In the genomic region with DNA sequence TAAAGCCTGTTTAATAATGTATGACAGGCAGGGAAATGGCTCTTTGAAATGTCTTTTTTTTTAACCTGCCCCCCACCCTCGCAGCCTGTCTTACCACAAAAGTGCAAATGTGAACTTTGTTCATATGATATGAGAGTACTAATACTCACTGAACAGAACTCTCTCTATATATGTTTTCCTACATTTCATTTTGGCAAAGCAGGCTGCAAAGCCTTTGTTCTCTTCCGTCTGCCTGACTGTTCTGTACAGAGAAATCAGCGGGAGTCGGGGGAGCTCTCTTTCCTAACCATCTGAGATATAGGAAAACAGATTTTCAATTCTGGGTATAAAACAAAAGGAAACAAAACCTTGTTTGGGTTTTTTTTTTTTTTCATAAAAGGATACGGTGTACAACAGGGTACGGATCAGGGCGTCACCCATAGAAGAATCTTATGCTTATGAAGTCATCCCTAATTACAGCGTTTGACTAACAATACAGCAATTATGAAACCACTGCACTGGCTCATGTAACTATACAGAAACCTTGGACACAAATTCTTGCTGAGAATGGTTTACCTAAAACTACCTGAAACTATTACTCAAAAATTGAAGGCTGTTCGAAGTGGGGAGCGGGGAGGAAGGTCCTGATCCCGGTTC, we compare ENCODE assay signal across 21 mouse cellular contexts. TPM values are rescaled to one million over a fixed set of nuclear protein-coding genes. Genes with fewer than 3 reads are reported as not detected.
DNase-seq lines count a peak whose midpoint lies in the region; ATAC-seq and TF ChIP-seq lines count a peak whose summit lies in the region.
"Had no signal": no experiment of that assay in that cellular context is flagged by ENCODE, and none has a peak within 500 bp of the region (broad histone marks: within the 10 kb centered on the region; RNA-seq: fewer than 3 reads in every experiment).

No protein-coding gene starts in this region.

- peaks cover 35% of the 10 kb centered on the region for H3K27me3 ChIP-seq in Patski
- no peaks in the 10 kb centered on the region for H3K27me3 ChIP-seq in hindbrain, embryonic 16.5 days (replicated peaks; ENCODE audit: control insufficient read depth, insufficient read depth, low read length)
- H3K27me3 ChIP-seq: embryonic facial prominence, embryonic 13.5 days; heart, embryonic 15.5 days; limb, embryonic 12.5 days; liver, embryonic 12.5 days had no signal

- no peak for TF ChIP-seq POLR2A in cortical plate, adult 2 months (IDR thresholded peaks at IDR 0.05; ENCODE audit: extremely low read depth, insufficient read depth, low read length)

- H3K4me2 ChIP-seq in hindbrain, embryonic 16.5 days (ENCODE audit: low read length), result no peak overlapping the region
- H3K4me2 ChIP-seq: embryonic facial prominence, embryonic 13.5 days; heart, embryonic 15.5 days; limb, embryonic 12.5 days; liver, embryonic 12.5 days; lung, embryonic 14.5 days had no signal

- peak; percentile 76 for ATAC-seq in frontal cortex, adult (ENCODE audit: low TSS enrichment)
- peak; percentile 81 for ATAC-seq in Patski
- no peak for ATAC-seq in hindbrain, embryonic 16.5 days
- ATAC-seq: liver, embryonic 12.5 days had no signal

- no peaks in the 10 kb centered on the region for H3K36me3 ChIP-seq in hindbrain, embryonic 16.5 days (ENCODE audit: control insufficient read depth, insufficient read depth, low read length)
- H3K36me3 ChIP-seq: embryonic facial prominence, embryonic 13.5 days; heart, embryonic 15.5 days; limb, embryonic 12.5 days; liver, embryonic 12.5 days; midbrain, embryonic 10.5 days had no signal

- no peak overlapping the region for H3K4me3 ChIP-seq in layer of hippocampus, adult 2 months
- H3K4me3 ChIP-seq in cortical plate, adult 2 months (ENCODE audit: insufficient read depth, low read length), result no peak overlapping the region
- no peak overlapping the region for H3K4me3 ChIP-seq in hindbrain, embryonic 16.5 days (ENCODE audit: low read length)
- H3K4me3 ChIP-seq: embryonic facial prominence, embryonic 13.5 days; heart, embryonic 15.5 days; limb, embryonic 12.5 days; liver, embryonic 12.5 days; midbrain, embryonic 10.5 days had no signal

- CTCF ChIA-PET in Patski (lab: Charles Lee), result interaction anchor here (2.1 kb wide), 1 partner anchor 13 kb away, joined by 6 read pairs; no protein-coding TSS in a partner anchor

- H3K9me3 ChIP-seq in hindbrain, embryonic 16.5 days (ENCODE audit: control insufficient read depth, low read length), result no peaks in the 10 kb centered on the region
- H3K9me3 ChIP-seq: embryonic facial prominence, embryonic 13.5 days; heart, embryonic 15.5 days; limb, embryonic 12.5 days; liver, embryonic 12.5 days; midbrain, embryonic 10.5 days had no signal

- POLR2A ChIA-PET in Patski (lab: Charles Lee), result no interaction called here

- in situ Hi-C loops in Patski (cut with MboI; ENCODE audit: low pct_unique_long_range_greater_than_20kb), result loop anchor here (5.0 to 25.0 kb wide), 2 partner anchors 39 to 446 kb away; a partner anchor contains a TSS

- H3K4me1 ChIP-seq in cortical plate, adult 2 months (ENCODE audit: control insufficient read depth, insufficient read depth, low read length), result no peaks in the 10 kb centered on the region; the same call in 1 of the 2 replicates
- H3K4me1 ChIP-seq in hindbrain, embryonic 16.5 days (ENCODE audit: control insufficient read depth, insufficient read depth, low read depth, low read length), result no peaks in the 10 kb centered on the region
- H3K4me1 ChIP-seq: embryonic facial prominence, embryonic 13.5 days; heart, embryonic 15.5 days; limb, embryonic 12.5 days; liver, embryonic 12.5 days had no signal

- TF ChIP-seq CTCF in layer of hippocampus, adult 2 months (conservative IDR thresholded peaks at IDR 0.05), result no peak
- TF ChIP-seq CTCF in Patski (IDR thresholded peaks at IDR 0.05), result no peak
- no peak for TF ChIP-seq CTCF in cortical plate, adult 2 months (IDR thresholded peaks at IDR 0.05; ENCODE audit: extremely low read depth, insufficient read depth, low read length)

- no peak for DNase-seq in frontal cortex, postnatal 10 days (ENCODE audit: low spot score in 2 of 2)
- no peak for DNase-seq in layer of hippocampus, adult 2 months (ENCODE audit: low spot score in 2 of 2)
- no peak for DNase-seq in layer of hippocampus, postnatal 10 days (ENCODE audit: low spot score in 2 of 2)
- DNase-seq in Patski (ENCODE audit: low read depth, low spot score), result no peak
- DNase-seq: B cell, adult 2 months; cerebellum, adult 9-11 months; kidney, adult 9 months; kidney, postnatal 25 days; lung, embryonic 14.5 days; lung, postnatal 4 days; right cerebral cortex, postnatal 14 days; spleen, adult 18-20 months; thymus, postnatal 4 days had no signal

- peak overlapping the region; percentile 79 for H3K27ac ChIP-seq in layer of hippocampus, adult 2 months
- peak overlapping the region; percentile 90 for H3K27ac ChIP-seq in cortical plate, adult 2 months (ENCODE audit: insufficient read depth, low read length)
- H3K27ac ChIP-seq in hindbrain, embryonic 16.5 days (ENCODE audit: low read depth, low read length), result no peak overlapping the region
- H3K27ac ChIP-seq: embryonic facial prominence, embryonic 13.5 days; heart, embryonic 15.5 days; limb, embryonic 12.5 days; liver, embryonic 12.5 days; midbrain, embryonic 10.5 days had no signal

- H3K9ac ChIP-seq in hindbrain, embryonic 16.5 days (ENCODE audit: low read depth, low read length), result no peak overlapping the region
- H3K9ac ChIP-seq: embryonic facial prominence, embryonic 13.5 days; heart, embryonic 15.5 days; limb, embryonic 12.5 days; liver, embryonic 12.5 days; lung, embryonic 14.5 days had no signal

- 72% methylated on average over 11 of the region's 11 CpGs for WGBS in hindbrain, embryonic 16.5 days

RNA-seq across cellular contexts. Expression of a gene that starts 41.9 kb away (rescaled TPM):
- total RNA-seq in layer of hippocampus, adult 2 months (2021), result 100 to 1,000 TPM; 202 to 204 TPM
- total RNA-seq in layer of hippocampus, postnatal 10 days (2021), result 100 to 1,000 TPM; 121 to 122 TPM
- 79.8 TPM for polyA plus RNA-seq in Patski (2021)
- 80.1 and 89.8 TPM in 2 replicates for polyA plus RNA-seq in cortical plate, adult 2 months (2012; rRNA removed)
- polyA plus RNA-seq in hindbrain, embryonic 16.5 days (2015; fragmentation: Nextera tagmentation; extraction: Ambion mirVana), result 39.7 and 41.8 TPM in 2 replicates
